Comparison of ENCODE assay signal across 8 mouse cellular contexts in genomic region chr5:24730488-24730871, GRCm38 (mm10). TPM values are rescaled to one million over a fixed set of nuclear protein-coding genes. Genes with fewer than 3 reads are reported as not detected.
DNase-seq lines count a peak whose midpoint lies in the region; ATAC-seq and TF ChIP-seq lines count a peak whose summit lies in the region.

Gene Wdr86, minus strand, starts transcription at chr5:24730727.

- no peak for TF ChIP-seq CTCF in left cerebral cortex, adult 2 months (IDR thresholded peaks at IDR 0.05)

- peaks cover 65% of the 10 kb centered on the region for H3K4me1 ChIP-seq in embryonic facial prominence, embryonic 15.5 days
- H3K4me1 ChIP-seq in neural tube, embryonic 14.5 days (ENCODE audit: control insufficient read depth, insufficient read depth, low read length) = no peaks in the 10 kb centered on the region

- H3K27me3 ChIP-seq in embryonic facial prominence, embryonic 15.5 days = no peaks in the 10 kb centered on the region
- H3K27me3 ChIP-seq in neural tube, embryonic 14.5 days (ENCODE audit: control insufficient read depth, insufficient read depth, low read length) = peaks cover 23% of the 10 kb centered on the region

- intact Hi-C loops in left cerebral cortex, adult 2 months (cut with DNase I) = no loop called here

- peak within 1 kb of the TSS; percentile 65 for H3K9ac ChIP-seq in embryonic facial prominence, embryonic 15.5 days
- peak within 1 kb of the TSS; percentile 47 for H3K9ac ChIP-seq in neural tube, embryonic 14.5 days (replicated peaks; ENCODE audit: low read depth, low read length)

- ATAC-seq in embryonic facial prominence, embryonic 15.5 days (ENCODE audit: insufficient number of reproducible peaks, low FRiP score, low TSS enrichment, low read depth) = peak; percentile 69
- ATAC-seq in neural tube, embryonic 14.5 days (ENCODE audit: low read depth) = peak; percentile 51; the same call in 1 of the 2 replicates

- H3K4me3 ChIP-seq in left cerebral cortex, adult 2 months = peak within 1 kb of the TSS; percentile 26
- peak within 1 kb of the TSS; percentile 71 for H3K4me3 ChIP-seq in embryonic facial prominence, embryonic 15.5 days (replicated peaks)
- peak within 1 kb of the TSS; percentile 33 for H3K4me3 ChIP-seq in neural tube, embryonic 14.5 days (ENCODE audit: low read depth, low read length)

- peak within 1 kb of the TSS; percentile 91 for H3K4me2 ChIP-seq in embryonic facial prominence, embryonic 15.5 days (replicated peaks)
- peak within 1 kb of the TSS; percentile 59 for H3K4me2 ChIP-seq in neural tube, embryonic 14.5 days (ENCODE audit: low read depth, low read length)

- no peak within 1 kb of the TSS for H3K27ac ChIP-seq in left cerebral cortex, adult 2 months
- peak within 1 kb of the TSS; percentile 87 for H3K27ac ChIP-seq in embryonic facial prominence, embryonic 15.5 days (replicated peaks)
- H3K27ac ChIP-seq in neural tube, embryonic 14.5 days (ENCODE audit: low read depth, low read length) = no peak within 1 kb of the TSS

- H3K36me3 ChIP-seq in embryonic facial prominence, embryonic 15.5 days = no peaks in the 10 kb centered on the region
- no peaks in the 10 kb centered on the region for H3K36me3 ChIP-seq in neural tube, embryonic 14.5 days (ENCODE audit: control insufficient read depth, insufficient read depth, low read length)

- H3K9me3 ChIP-seq in embryonic facial prominence, embryonic 15.5 days (replicated peaks) = no peaks in the 10 kb centered on the region
- H3K9me3 ChIP-seq in neural tube, embryonic 14.5 days (ENCODE audit: control insufficient read depth, low read length) = no peaks in the 10 kb centered on the region

- WGBS in embryonic facial prominence, embryonic 15.5 days = 0% methylated on average over 23 of the region's 23 CpGs
- WGBS in neural tube, embryonic 14.5 days = under 1% methylated on average over 21 of the region's 23 CpGs

- DNase-seq in left cerebral cortex, adult 2 months (ENCODE audit: extremely low spot score in 1 of 2, low spot score in 2 of 2) = no peak
- DNase-seq in left cerebral cortex, adult 9 months (ENCODE audit: low spot score in 2 of 2) = no peak
- peak; percentile 81 to 83 for DNase-seq in kidney, postnatal 4 days
- DNase-seq in urinary bladder, postnatal 14 days (ENCODE audit: low spot score) = no peak
- no peak for DNase-seq in thymus, postnatal 10 days (ENCODE audit: low spot score in 2 of 2)
- DNase-seq in right cerebral cortex, postnatal 36 days (ENCODE audit: low spot score in 2 of 2) = no peak

RNA-seq across cellular contexts. Expression of gene Wdr86, which starts in this region (rescaled TPM):
- total RNA-seq in left cerebral cortex, adult 2 months (2021) = under 1 TPM; 0.37 to 0.86 TPM
- 31.3 and 35.9 TPM in 2 replicates for polyA plus RNA-seq in embryonic facial prominence, embryonic 15.5 days (2015; fragmentation: Nextera tagmentation; extraction: Ambion mirVana)
- 1.2 and 5.3 TPM in 2 replicates for polyA plus RNA-seq in neural tube, embryonic 14.5 days (2014; fragmentation: Nextera tagmentation; extraction: Ambion mirVana)

Comparison
In these comparisons a context has a peak if more than half of its experiments do, and no peak if none do; other contexts are left out.
1. DNase-seq: peak in kidney, postnatal 4 days (2 of 2); none in left cerebral cortex, adult 2 months (0 of 2), left cerebral cortex, adult 9 months (0 of 2), urinary bladder, postnatal 14 days (single experiment), thymus, postnatal 10 days (0 of 2) and right cerebral cortex, postnatal 36 days (0 of 2).
2. Peak in every context shown above with its lines, with median percentiles within 50 percentile points of each other: H3K4me3 ChIP-seq.